Mouse (Mus musculus): Measurements from ENCODE around the gene Ikzf5.

Gene Ikzf5

GRCm38 (mm10) chr7:131345856-131346541 lies 64.3 kb downstream of the Ikzf5 start:
- 0 out of 2 replicates have a peak, but pooled peaks have one; percentile 38 for ATAC-seq (ENCODE audit: low TSS enrichment)
